Mouse (Mus musculus) embryo, embryonic 9.5 days (tissue): Measurements from ENCODE around the gene Coro1b.

Experiments used
- DNase-seq: peaks from one replicate; pipeline ENCODE4 v3.0.0-alpha.2; 2017; ENCODE audit errors: extremely low spot score

Gene Coro1b

GRCm38 (mm10) chr19:4156073-4156579 is 7.7 kb downstream of the Coro1b start:
- no peak for DNase-seq

- DNase-seq = no peak
Observed at GRCm38 (mm10) chr19:4156771-4157170, 8.4 kb downstream of the Coro1b start.

DNA sequence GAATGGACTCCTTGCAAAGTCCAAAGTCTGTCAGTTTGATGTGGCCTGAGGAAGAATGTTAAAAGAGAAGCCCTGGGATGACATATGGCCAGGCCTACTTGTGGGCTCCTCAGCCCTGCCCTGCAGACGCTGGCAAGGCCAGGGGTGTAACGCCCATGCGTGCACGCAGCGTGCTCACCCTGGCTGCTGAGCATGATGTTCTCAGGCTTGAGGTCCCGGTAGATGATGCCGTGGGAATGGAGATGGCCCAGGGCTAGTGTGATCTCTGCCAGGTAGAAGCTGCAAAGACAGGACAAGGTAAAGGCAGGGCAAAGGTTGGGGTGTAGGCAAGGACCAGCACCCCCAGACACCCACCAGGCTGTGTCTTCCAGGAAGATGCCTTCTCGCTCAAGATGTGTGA is 10.6 kb downstream of the Coro1b start:
- DNase-seq = no peak

DNA sequence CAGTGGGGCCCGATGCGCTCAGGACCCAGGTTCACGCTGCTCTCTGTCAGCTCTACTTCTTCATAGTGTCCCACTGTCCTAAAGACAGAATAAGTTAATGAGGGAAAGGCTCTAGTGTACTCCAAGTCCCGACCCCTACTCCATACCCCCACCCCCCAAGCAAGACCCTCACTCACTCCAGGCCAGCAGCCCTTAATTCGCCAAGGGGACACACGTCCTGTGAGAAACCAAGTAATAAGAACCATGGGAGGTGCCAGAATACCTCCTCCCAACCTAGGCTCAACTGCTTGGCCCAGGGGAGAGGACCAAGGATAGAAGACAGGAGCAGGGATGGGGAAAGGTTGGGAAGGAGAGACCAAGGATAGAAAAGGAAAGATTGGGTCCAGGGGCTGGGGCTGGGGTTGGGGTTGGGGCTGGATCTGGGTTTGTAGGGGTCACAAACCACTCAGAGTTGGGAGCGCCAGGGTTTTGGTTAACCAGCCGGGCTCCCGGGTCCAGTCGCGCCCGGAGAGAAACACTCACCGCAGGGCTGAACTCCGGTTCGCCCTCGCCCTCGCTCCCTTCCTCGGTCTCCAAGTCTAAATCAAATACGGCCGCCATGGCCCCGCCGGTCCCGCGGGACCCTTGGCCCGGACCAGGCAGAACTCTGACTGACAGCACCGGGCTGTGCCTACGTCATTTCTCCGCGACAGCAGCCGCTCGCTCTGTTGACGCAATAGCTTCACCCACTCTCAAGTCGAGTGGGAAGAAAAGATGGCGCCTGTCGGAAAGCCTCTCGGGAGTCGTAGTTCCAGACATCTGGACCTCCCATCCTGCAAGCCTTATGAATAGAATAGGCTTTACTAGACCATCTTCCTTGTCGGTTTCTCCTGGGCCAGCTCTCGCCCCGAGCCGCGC is 14.5 kb downstream of the Coro1b start, which contains the start of gene Rps6kb2:
TSS of gene Rps6kb2 (minus strand) at position 709 of the 897 bp plus-strand sequence.
- peak; percentile 93 for DNase-seq

DNA sequence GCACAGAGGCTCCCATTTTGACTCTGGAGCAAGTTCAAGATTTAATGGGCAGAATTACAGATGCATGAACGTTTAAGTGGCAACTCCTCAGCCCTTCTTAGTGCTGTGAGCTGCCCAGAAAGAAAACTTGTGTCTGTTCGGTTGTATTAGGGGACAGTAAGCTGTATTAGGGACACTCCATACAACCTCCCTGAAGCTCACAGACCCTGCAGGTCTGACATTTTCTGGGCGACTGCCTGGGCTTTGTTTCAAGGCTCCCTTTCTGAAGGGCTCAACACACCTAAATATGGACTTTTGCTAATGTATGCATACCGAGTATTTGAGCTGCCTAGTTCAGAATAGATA is 15.1 kb downstream of the Coro1b start:
- no peak for DNase-seq

DNA sequence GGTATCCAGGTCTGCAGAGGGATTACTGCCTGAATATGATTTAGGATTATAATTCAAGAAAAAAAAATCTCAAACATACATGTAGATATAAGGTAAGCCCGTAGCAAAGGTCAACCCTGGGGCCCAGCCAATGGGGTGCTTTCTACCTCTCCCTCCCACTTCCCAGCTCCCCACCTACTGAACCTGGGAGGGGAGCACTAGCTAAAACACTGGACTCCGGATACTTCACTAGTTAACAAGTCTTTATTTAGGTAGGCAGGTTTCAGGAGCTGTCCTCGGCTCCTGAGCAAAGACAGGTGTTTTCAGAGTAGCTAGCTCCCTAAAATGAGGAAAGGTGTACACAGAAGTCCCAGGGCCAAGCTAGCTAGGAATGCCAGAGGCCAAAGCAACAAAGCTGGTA is 15.7 kb downstream of the Coro1b start:
- DNase-seq = no peak

DNA sequence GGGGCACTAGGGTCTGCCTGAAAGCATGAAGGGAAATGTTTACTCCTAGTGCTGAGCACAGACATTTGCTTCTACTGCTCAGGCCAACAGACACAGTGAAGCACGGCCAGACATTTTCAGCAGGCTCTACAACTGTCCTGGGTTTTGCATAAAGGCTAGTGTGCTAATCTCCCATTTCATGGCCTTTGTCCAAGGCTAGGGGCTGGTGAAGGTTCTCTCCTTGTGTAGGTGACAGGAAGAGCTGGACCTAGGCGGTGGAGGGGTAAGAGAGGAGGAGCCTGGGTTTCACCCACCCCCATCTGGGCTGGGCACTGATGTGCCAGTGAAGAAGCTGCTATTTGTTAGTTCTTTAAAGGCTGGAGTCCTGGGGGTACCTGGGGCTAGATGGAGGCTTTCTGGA is 16.3 kb downstream of the Coro1b start:
- no peak for DNase-seq

DNA sequence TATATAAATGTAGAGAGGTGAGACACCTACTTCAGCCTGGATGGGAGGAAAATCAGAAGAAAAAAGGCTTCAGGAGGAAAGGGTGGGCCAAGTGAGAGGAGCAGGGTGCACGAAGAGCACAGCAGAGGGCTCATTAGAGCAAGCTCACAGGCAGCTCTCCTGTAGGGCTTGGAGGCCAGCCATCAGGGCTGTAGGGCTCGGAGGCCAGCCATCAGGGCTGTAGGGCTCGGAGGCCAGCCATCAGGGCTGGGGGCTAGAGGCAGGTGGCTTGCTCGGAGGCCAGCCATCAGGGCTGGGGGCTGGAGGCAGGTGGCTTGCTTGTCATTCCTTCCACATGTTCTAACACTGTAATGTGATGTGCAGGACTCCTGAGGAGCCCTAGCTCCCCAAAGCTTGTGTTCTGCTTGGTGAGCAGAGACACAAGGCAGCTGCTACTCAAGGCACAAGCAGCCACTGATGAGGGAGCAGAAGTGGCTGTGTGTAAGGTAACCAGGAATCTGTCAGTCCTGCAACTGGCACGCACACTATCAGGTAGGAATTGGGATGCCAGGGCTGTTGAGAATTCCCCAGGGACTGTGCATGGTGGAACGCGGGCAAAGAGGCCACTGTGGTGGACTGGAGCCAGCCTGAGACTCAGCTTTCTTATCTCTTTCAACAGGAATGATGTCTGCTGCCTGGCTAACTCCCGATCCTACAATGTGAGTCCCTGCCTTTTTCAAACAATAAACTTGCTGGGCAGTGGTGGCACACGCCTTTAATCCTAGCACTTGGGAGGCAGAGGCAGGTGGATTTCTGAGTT is 18.5 kb downstream of the Coro1b start:
- no peak for DNase-seq

- DNase-seq = peak; percentile 99
Observed at GRCm38 (mm10) chr19:4169378-4169784, 21.0 kb downstream of the Coro1b start.

- no peak for DNase-seq
Observed at GRCm38 (mm10) chr19:4169810-4170209, 21.4 kb downstream of the Coro1b start.

DNA sequence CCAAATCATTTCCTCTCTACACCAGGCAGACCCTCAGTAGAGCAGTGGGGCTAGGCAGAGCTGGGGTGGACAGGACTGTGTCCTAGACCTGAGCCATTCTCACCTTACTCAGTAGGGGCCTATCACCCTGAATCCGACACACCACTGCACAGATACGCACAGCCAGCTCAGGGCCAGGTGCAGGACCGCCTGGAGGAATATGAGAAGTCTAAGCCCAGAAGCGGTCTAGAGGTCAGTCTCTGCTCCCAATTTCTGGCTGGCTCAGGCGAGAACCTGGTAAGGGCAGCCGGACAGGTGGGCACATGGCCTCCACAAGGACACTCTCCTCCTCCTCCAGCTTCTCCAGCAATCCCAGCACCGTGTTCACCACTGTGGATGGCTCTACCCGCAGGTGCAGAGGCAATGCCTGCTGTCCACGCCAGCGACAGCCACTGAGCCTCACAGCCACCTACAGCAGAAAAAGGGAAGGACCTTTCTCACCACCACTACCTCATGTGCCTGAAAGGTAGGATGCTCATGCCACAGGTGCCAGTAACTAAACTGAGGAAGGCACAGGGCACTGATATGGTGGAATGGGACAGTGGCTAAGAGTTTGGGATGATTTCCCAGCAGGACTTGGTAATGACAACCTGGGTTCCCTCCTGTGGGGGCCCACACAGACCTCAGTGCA is 22.4 kb downstream of the Coro1b start:
- no peak for DNase-seq

- no peak for DNase-seq
Observed at GRCm38 (mm10) chr19:4171393-4172290, 23.2 kb downstream of the Coro1b start.

DNA sequence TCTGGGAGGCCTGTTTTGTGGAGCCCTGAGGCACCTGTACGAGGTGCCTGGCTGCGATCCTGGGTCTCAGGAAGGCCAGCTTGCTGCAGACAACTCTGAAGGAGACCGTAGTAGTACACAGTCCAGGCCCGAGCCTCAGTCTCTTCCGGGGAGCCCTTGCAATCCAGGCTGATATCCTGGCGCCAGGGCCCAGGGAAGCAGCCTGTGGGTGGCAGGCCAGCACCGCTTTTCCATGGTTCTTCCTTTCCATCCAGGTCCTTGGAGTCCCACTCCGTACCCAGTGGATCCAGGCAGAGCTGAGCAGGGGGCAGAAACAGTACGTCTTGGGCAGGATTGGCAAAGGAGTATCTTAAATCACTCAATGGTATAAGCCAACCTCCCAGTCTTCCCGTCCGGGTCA is 24.5 kb downstream of the Coro1b start:
- DNase-seq = no peak

DNA sequence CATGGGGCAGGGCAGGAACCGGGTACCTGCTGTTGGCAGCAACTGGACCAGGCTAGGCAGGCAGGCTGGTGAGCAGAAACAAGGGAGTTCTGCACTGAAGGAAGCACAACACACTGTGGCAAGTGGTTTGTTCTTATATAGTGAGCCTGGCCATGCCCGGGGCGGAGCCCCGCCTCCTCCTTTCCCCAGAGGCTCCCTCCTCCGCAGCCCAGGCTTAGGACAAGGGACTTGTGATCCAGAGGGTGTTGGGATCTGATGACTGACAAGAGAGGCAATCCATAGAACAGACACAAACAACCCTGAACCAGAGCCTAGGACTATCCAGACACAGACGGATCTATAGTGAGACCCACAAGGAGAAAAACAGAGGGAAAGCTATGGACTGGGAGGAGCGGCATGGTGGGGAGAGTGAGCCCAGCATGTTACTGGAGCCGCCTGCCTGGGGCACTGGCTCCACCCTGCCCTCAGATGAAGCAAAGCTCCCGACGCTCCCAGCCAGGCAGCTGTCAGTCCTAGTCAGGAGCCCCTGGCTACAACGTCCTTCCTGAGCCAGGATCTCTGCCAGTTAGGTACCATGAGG is 27.0 kb downstream of the Coro1b start, which contains the start of gene Carns1:
TSS of gene Carns1 (minus strand) at position 112 of the 580 bp plus-strand sequence.
- no peak for DNase-seq

DNA sequence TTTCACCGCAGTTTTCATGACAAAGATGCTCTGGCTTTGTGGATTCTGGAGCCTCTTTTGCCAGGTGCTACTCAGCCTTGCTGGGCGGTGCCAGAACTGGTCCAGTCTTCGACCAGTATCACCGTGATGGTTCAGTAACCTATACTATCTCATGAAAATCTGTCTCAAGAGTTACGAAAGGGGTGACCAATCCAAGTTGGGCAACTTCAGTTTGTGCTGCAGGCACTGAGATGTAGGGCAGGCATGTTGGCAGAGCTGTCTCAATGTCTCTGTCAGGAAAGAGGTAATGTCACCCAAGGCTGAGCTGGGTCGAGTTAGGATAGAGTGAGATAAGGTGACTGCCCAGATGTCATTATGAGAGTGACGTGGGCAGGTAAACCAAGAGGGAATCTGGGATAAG is 32.0 kb downstream of the Coro1b start:
- no peak for DNase-seq

- no peak for DNase-seq
Observed at GRCm38 (mm10) chr19:4181892-4182291, 33.5 kb downstream of the Coro1b start.

GRCm38 (mm10) chr19:4183689-4184088 is 35.3 kb downstream of the Coro1b start:
- no peak for DNase-seq

DNA sequence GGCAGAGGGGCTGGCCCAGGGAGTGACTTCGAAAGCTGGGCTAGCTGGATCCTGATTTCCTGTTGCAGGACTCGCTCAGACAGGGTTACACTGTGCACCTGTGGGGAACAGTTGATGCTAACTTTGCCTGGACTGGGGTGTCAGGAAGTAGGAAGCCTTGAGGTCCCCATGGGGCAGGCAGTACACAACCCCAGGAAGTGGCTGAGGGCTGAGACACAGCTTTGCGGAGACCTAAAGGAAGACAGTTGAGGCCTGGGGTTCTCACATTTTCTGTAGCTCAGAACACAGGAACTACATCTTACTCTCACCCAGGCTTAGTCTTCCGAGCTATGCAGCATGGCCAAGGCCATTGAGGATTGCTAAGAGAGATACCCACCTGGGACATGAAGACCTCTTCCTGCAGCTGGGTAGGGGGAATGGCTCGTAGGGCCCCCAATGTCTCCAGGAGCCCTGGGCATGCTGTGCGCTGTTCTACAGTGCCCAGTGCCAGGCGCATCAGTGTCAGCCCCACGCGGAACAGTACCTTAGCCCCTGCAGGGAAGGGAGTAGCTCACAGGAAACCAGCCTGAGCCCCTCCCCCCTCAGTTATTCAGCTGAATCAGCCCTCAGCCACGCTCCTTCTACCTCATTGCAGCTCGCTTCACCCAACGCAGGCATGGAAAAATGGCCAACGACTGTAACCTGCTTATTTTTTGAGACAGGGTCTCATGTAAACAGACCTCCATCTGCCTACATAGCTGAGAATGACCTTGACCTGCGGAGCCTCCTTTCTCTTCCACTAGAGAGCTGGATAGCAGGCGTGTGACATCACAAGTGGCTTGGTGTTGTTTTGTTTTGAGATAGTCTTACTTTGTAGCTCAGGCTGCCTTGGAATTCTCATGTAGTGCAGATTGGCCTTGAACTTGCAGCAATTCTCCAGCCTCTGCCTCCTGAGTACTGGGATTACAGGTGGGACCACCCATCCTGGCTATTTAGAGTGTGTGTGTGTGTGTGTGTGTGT is 36.9 kb downstream of the Coro1b start:
- DNase-seq = no peak

GRCm38 (mm10) chr19:4187303-4187702 is 38.9 kb downstream of the Coro1b start:
- no peak for DNase-seq
